Mouse (Mus musculus) urinary bladder, postnatal 36 days (tissue): Measurements from ENCODE around the gene 1810013L24Rik.
"Not testable (repeated sequence)": the region's sequence is repeated elsewhere in the genome, so short reads cannot be mapped to it uniquely, and the experiment has no call there.

Source experiments
- DNase-seq, 2 experiments: peaks; one replicate each; pipeline ENCODE4 v3.0.0; 2022; ENCODE audit warnings: low spot score in 2 of 2, mixed read lengths in 1 of 2

The 1810013L24Rik gene

GRCm38 (mm10) chr16:8895301-8895700, 65.4 kb downstream of the 1810013L24Rik start:
- no peak for DNase-seq

GRCm38 (mm10) chr16:8906115-8906514, 76.2 kb downstream of the 1810013L24Rik start:
- not testable (repeated sequence) for DNase-seq
